Mouse (Mus musculus) stomach, adult 2 months (tissue): ENCODE data around the gene 4933427I04Rik. TPM values are rescaled to one million over a fixed set of nuclear protein-coding genes. Genes with fewer than 3 reads are reported as not detected.

Experiments used
- polyA plus RNA-seq: library from polyadenylated mRNA; depleted of rRNA; stranded (reverse); fragments of >200 nt; gene quantifications from 2 replicates; pipeline ENCODE4 v1.2.3, GENCODE M21; 2012; rRNA removed

4933427I04Rik gene
- polyA plus RNA-seq, result not detected in 2 replicates

DNA sequence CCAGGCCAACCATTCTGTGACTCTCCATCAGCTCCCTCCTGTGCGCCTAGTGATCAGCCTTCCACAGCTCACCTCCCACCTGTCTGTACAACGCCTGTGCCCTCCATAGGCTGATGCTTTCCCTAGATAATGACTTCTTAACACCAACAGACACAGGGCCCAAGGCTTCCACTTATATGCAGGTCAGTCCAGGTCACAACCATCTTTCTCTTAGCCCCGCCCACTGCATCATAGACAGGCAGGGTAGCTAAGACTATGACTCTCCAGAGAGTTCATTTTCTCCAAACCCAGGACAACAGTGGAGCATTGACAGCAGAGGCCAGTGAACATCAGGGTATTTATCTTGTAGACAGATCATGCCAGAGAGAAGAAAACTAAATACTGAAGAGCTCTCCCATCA is at the start of gene 4933427I04Rik:
Gene 4933427I04Rik (plus strand): TSS at position 301 of the 400 bp plus-strand sequence.

DNA sequence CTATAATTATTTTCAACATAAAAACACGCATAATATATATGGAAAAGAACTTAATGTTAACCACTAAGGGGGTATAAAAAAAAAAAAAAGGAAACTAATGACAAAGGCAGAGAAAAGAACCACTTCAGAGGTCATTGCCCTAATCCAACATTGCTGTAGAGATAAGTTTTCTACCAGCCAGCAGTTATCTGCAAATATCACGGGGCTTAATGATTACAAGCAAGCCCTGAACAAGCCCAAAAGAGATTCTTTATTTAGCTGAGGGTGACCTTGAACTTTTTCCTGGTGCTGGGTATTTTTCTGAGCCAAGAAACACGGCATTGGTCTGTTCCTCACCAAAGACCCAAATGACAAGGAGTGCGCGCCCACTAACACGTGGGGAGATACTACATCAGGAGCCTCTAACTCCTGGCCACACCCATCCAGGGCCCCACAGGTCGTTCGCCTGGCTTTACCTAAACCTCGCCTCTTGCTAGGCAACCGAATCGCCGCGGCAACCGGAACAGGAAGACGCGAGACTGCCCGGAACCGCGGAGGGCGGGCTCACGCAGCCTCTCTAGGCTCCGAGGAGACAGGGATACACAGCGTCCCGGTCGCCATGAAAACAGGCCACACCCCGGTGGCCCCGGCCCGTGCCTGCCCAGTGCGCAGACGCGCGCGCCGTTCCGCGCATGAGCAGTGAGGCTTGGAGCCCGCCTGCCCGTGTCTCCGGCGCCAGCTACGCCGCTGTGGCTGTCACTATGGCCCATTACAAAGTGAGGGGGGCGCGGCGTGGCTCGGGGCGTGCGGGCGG is 45.0 kb downstream of the 4933427I04Rik start, which contains the start of gene Mycbp:
Gene Mycbp (plus strand): TSS at position 500 of the 793 bp plus-strand sequence.

Other genes starting within 250 kb of the 4933427I04Rik start
- 20.6 and 25.6 TPM in 2 replicates for gene Macf1, start 175.3 kb upstream of the 4933427I04Rik start, polyA plus RNA-seq
- 8.3 and 13.9 TPM in 2 replicates for gene Ndufs5, start 141.5 kb upstream of the 4933427I04Rik start, polyA plus RNA-seq
- gene Akirin1, start 109.3 kb upstream of the 4933427I04Rik start, polyA plus RNA-seq, result 29.0 and 57.6 TPM in 2 replicates
- gene Rhbdl2, start 71.8 kb upstream of the 4933427I04Rik start, polyA plus RNA-seq, result 2.4 and 5.3 TPM in 2 replicates
- 4.1 and 4.3 TPM in 2 replicates for gene Mycbp, start 45.2 kb downstream of the 4933427I04Rik start, polyA plus RNA-seq
- 13.6 and 15.0 TPM in 2 replicates for gene Rragc, start 57.8 kb downstream of the 4933427I04Rik start, polyA plus RNA-seq
- 0.30 TPM in 1 of 2 replicates, not detected in the other for gene 4930535I16Rik, start 58.3 kb downstream of the 4933427I04Rik start, polyA plus RNA-seq